Mouse (Mus musculus): ENCODE data around the gene Dnajc16.

DNA sequence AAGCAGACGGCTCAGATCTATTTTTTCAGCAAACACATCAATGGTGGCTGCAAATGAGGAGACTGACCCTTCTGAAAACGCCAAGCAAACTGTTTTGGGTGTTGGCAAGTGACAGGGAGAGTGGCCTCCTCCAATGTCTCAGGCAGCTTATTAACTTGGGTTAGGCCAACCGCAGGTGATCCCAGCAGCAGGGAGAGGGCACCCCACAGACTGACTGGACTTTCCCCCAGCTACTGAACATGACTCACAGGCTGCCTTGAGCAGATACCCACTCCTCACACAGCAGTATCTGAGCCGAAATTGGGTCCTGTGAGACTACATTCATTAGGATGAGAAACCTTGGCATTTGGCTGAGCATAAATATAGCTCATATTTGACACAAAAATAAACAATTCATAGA, 29.8 kb downstream of the Dnajc16 start:
- TF ChIP-seq CTCF (IDR thresholded peaks at IDR 0.05; ENCODE audit: insufficient read depth, low read length) (no peak), POLR2A (IDR thresholded peaks at IDR 0.05; ENCODE audit: borderline replicate concordance, extremely low read depth, low read depth, low read length) (no peak)

All from lung, adult 2 months (tissue).